Mouse (Mus musculus): ENCODE results near the gene Tas2r119.

GRCm38 (mm10) chr15:32189879-32190278 lies 12.8 kb downstream of the Tas2r119 start:
- TF ChIP-seq CTCF (IDR thresholded peaks at IDR 0.05; ENCODE audit: low read depth) (no peak), EP300 (IDR thresholded peaks at IDR 0.05; ENCODE audit: low read depth) (no peak)

Data from liver, postnatal 0 days (tissue).